Mouse (Mus musculus) heart, embryonic 14.5 days (tissue): ENCODE measurements at regions not wholly inside any gene's neighbourhood (a gene's known extent, or its start where the extent isn't known, plus 50 kb on each side); places are given as distances from the start of the nearest gene placed in this dataset.

Source experiments
- ATAC-seq: fragments of 200-750 bp; cut with Nextera tagmentation; 2 replicates; pipeline ENCODE4 v1.8.0; 2017; ENCODE audit warnings: low read depth, moderate TSS enrichment; ENCODE audit not compliant: insufficient number of reproducible peaks, insufficient read depth, low FRiP score
- H3K27ac ChIP-seq, 2 experiments: fragments of 200-500 bp in 1 of 2; fragments of 300-500 bp in 1 of 2; sonication (generic) in 1 of 2; replicated peaks in 1 of 2; 2 replicates each; pipeline ENCODE4 v1.5.1; 2012 to 2014; ENCODE audit warnings: low read depth in 2 of 2, low read length in 2 of 2, control low read depth in 1 of 2, mild to moderate bottlenecking in 1 of 2, mixed read lengths in 1 of 2; ENCODE audit not compliant: control insufficient read depth in 1 of 2, insufficient read depth in 1 of 2
- H3K27me3 ChIP-seq: fragments of 300-500 bp; sonication (generic); 2 replicates; pipeline ENCODE4 v1.6.1; 2014; ENCODE audit warnings: mild to moderate bottlenecking, low read length, control low read depth; ENCODE audit not compliant: control insufficient read depth, insufficient read depth
- H3K36me3 ChIP-seq: fragments of 300-500 bp; sonication (generic); 2 replicates; pipeline ENCODE4 v1.6.1; 2014; ENCODE audit warnings: mild to moderate bottlenecking, control low read depth, low read length, mixed read lengths; ENCODE audit not compliant: control insufficient read depth, insufficient read depth
- H3K4me1 ChIP-seq, 2 experiments: fragments of 200-500 bp in 1 of 2; fragments of 300-500 bp in 1 of 2; sonication (generic) in 1 of 2; 2 replicates each; pipeline ENCODE4 v1.6.1; 2012 to 2014; ENCODE audit warnings: low read length in 2 of 2, control low read depth in 1 of 2, mixed read lengths in 1 of 2; ENCODE audit not compliant: control insufficient read depth in 2 of 2, insufficient read depth in 2 of 2
- H3K4me2 ChIP-seq: fragments of 300-500 bp; sonication (generic); 2 replicates; pipeline ENCODE4 v1.6.1; 2014; ENCODE audit warnings: mild to moderate bottlenecking, low read length
- H3K4me3 ChIP-seq, 2 experiments: fragments of 200-500 bp in 1 of 2; fragments of 300-500 bp in 1 of 2; sonication (generic) in 1 of 2; 2 replicates each; pipeline ENCODE4 v1.5.1; 2012 to 2014; ENCODE audit warnings: low read length in 2 of 2, mild to moderate bottlenecking in 2 of 2, control low read depth in 1 of 2, low read depth in 1 of 2, moderate library complexity in 1 of 2; ENCODE audit not compliant: control insufficient read depth in 1 of 2, insufficient read depth in 1 of 2
- H3K9ac ChIP-seq: fragments of 300-500 bp; sonication (generic); 2 replicates; pipeline ENCODE4 v1.6.1; 2014; ENCODE audit warnings: mild to moderate bottlenecking, low read length
- H3K9me3 ChIP-seq: fragments of 300-500 bp; sonication (generic); 2 replicates; pipeline ENCODE4 v1.6.1; 2016; ENCODE audit warnings: low read length, control low read depth; ENCODE audit not compliant: control insufficient read depth
- WGBS: fragments of 180-500 bp; shearing (Covaris S2); extraction: QIAGEN DNeasy Blood & Tissue Kit; methylation state at CpG from one replicate; pipeline ENCODE4 v1.1.7; 2014; 5-methylcytosine and 5-hydroxymethylcytosine counted together

- Histone ChIP-seq H3K4me3 (no peak overlapping the region), H3K9me3 (no peaks in the 10 kb centered on the region), H3K4me2 (no peak overlapping the region), H3K27ac (no peak overlapping the region), H3K27me3 (no peaks in the 10 kb centered on the region), H3K4me1 (peaks cover 2 to 7% of the 10 kb centered on the region in 2 experiments; a peak in 2 of 4 replicates), H3K9ac (no peak overlapping the region), H3K36me3 (no peaks in the 10 kb centered on the region)
- 90% methylated on average over 3 of the region's 3 CpGs for WGBS
- ATAC-seq = no peak
Observed at GRCm38 (mm10) chr13:83110610-83111009, 393.2 kb upstream of the Mef2c start.

- Histone ChIP-seq H3K9me3 (no peaks in the 10 kb centered on the region), H3K36me3 (no peaks in the 10 kb centered on the region), H3K27ac (0 out of 4 replicates have a peak overlapping the region, but pooled peaks of 1 of the 2 experiments have one; percentile 8), H3K4me3 (no peak overlapping the region), H3K4me1 (peaks cover 2 to 7% of the 10 kb centered on the region in 2 experiments; a peak in 2 of 4 replicates), H3K4me2 (no peak overlapping the region), H3K9ac (no peak overlapping the region), H3K27me3 (no peaks in the 10 kb centered on the region)
- 7% methylated on average over 2 of the region's 2 CpGs for WGBS
- no peak for ATAC-seq
Observed at GRCm38 (mm10) chr13:83111503-83111902, 392.3 kb upstream of the Mef2c start.

- H3K27me3 ChIP-seq = no peaks in the 10 kb centered on the region
- no peak for ATAC-seq
- no peaks in the 10 kb centered on the region for H3K36me3 ChIP-seq
- H3K4me1 ChIP-seq = peaks cover 2 to 7% of the 10 kb centered on the region in 2 experiments; a peak in 2 of 4 replicates
- no peak overlapping the region for H3K4me2 ChIP-seq
- no peak overlapping the region for H3K27ac ChIP-seq
- 42% methylated on average over 1 of the region's 1 CpGs for WGBS
- no peaks in the 10 kb centered on the region for H3K9me3 ChIP-seq
- H3K4me3 ChIP-seq = no peak overlapping the region
- no peak overlapping the region for H3K9ac ChIP-seq
Observed at GRCm38 (mm10) chr13:83112323-83112722, 391.5 kb upstream of the Mef2c start.

- Histone ChIP-seq H3K4me2 (no peak overlapping the region), H3K9ac (no peak overlapping the region), H3K4me3 (no peak overlapping the region), H3K27ac (no peak overlapping the region), H3K9me3 (no peaks in the 10 kb centered on the region), H3K4me1 (peaks cover 2 to 7% of the 10 kb centered on the region in 2 experiments; a peak in 2 of 4 replicates), H3K27me3 (no peaks in the 10 kb centered on the region), H3K36me3 (no peaks in the 10 kb centered on the region)
- WGBS = 54% methylated on average over 5 of the region's 5 CpGs
- ATAC-seq = no peak
Observed at GRCm38 (mm10) chr13:83112741-83113140, 391.1 kb upstream of the Mef2c start.

GRCm38 (mm10) chr13:83113808-83114207 lies 390.0 kb upstream of the Mef2c start:
- ATAC-seq = no peak
- H3K27ac ChIP-seq = no peak overlapping the region
- no peaks in the 10 kb centered on the region for H3K9me3 ChIP-seq
- no peak overlapping the region for H3K4me3 ChIP-seq
- H3K4me1 ChIP-seq = peaks cover 2 to 7% of the 10 kb centered on the region in 2 experiments; a peak in 2 of 4 replicates
- H3K4me2 ChIP-seq = no peak overlapping the region
- H3K27me3 ChIP-seq = no peaks in the 10 kb centered on the region
- no peak overlapping the region for H3K9ac ChIP-seq
- no peaks in the 10 kb centered on the region for H3K36me3 ChIP-seq

- H3K27ac ChIP-seq = no peak overlapping the region
- 70% methylated on average over 2 of the region's 2 CpGs for WGBS
- no peaks in the 10 kb centered on the region for H3K36me3 ChIP-seq
- H3K27me3 ChIP-seq = no peaks in the 10 kb centered on the region
- H3K4me2 ChIP-seq = no peak overlapping the region
- ATAC-seq = no peak
- peaks cover 2 to 7% of the 10 kb centered on the region in 2 experiments; a peak in 2 of 4 replicates for H3K4me1 ChIP-seq
- no peaks in the 10 kb centered on the region for H3K9me3 ChIP-seq
- H3K4me3 ChIP-seq = no peak overlapping the region
- H3K9ac ChIP-seq = no peak overlapping the region
Observed at GRCm38 (mm10) chr13:83114401-83114800, 389.4 kb upstream of the Mef2c start.

GRCm38 (mm10) chr13:83115691-83116090 lies 388.1 kb upstream of the Mef2c start:
- Histone ChIP-seq H3K27me3 (no peaks in the 10 kb centered on the region), H3K9ac (no peak overlapping the region), H3K4me1 (peaks cover 2 to 7% of the 10 kb centered on the region in 2 experiments; a peak in 2 of 4 replicates), H3K4me2 (no peak overlapping the region), H3K36me3 (no peaks in the 10 kb centered on the region), H3K4me3 (no peak overlapping the region), H3K9me3 (no peaks in the 10 kb centered on the region), H3K27ac (no peak overlapping the region)
- ATAC-seq = no peak
- 78% methylated on average over 2 of the region's 2 CpGs for WGBS

GRCm38 (mm10) chr13:83120343-83120742 lies 383.5 kb upstream of the Mef2c start:
- H3K4me2 ChIP-seq = no peak overlapping the region
- no peaks in the 10 kb centered on the region for H3K27me3 ChIP-seq
- no peaks in the 10 kb centered on the region for H3K4me1 ChIP-seq
- H3K9me3 ChIP-seq = no peaks in the 10 kb centered on the region
- H3K9ac ChIP-seq = no peak overlapping the region
- 64% methylated on average over 4 of the region's 4 CpGs for WGBS
- no peaks in the 10 kb centered on the region for H3K36me3 ChIP-seq
- H3K4me3 ChIP-seq = no peak overlapping the region
- no peak for ATAC-seq
- no peak overlapping the region for H3K27ac ChIP-seq
